In the genomic region with DNA sequence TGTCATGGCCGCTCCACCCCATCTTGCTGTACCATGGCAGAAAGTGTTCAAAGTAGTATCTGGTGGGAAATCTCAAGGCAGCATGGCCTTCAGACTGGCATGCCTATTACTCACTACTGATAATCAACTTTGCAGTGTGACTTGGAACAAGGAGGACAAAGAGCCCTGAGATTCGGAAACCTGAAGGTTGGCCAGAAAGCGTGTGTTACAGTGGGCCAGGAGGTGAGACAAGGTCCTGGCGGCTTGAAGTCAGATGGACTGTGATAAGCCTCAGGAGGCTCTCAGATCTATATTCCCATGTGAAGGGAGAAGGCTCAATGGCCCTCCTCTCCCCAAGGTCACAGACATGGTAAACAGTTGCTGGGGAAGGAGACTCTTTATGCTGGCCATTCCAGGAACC, we compare ENCODE assay signal across 14 mouse cellular contexts.
"Had no signal": no experiment of that assay in that cellular context is flagged by ENCODE, and none has a peak within 500 bp of the region (broad histone marks: within the 10 kb centered on the region; RNA-seq: fewer than 3 reads in every experiment).

No protein-coding gene starts in this region.

- DNase-seq: gastrocnemius, postnatal 14 days; gastrocnemius, postnatal 36 days; heart, adult 11 months; heart, adult 2 months; heart, postnatal 14 days; heart, postnatal 36 days; kidney, adult 11 months; kidney, adult 2 months; kidney, adult 9 months; kidney, postnatal 14 days; kidney, postnatal 4 days; left cerebral cortex, postnatal 4 days; liver; liver, embryonic 13.5 days had no signal
